Mouse (Mus musculus) megakaryocyte-erythroid progenitor cell, adult 5-6 weeks (primary cell): ENCODE data around the gene Enthd1. TPM values are rescaled to one million over a fixed set of nuclear protein-coding genes. Genes with fewer than 3 reads are reported as not detected.

Experiments used
- ATAC-seq: replicated peaks from 2 replicates; pipeline ENCODE4 v1.8.0; 2016; ENCODE audit warnings: mild to moderate bottlenecking, inconsistent platforms; ENCODE audit not compliant: severe bottlenecking, poor library complexity, low FRiP score, low TSS enrichment
- total RNA-seq, 2 experiments: library from RNA; stranded (forward) in 1 of 2; stranded (reverse) in 1 of 2; fragments of 200-1000, 215-1000 nt in 1 of 2; fragments of >200 nt in 1 of 2; fragmentation: Nextera tagmentation in 1 of 2; gene quantifications; 2 replicates each; pipeline ENCODE4 v1.2.3; 2014 to 2017

Gene Enthd1
- total RNA-seq, 2 experiments from 2014 or later: not detected

DNA sequence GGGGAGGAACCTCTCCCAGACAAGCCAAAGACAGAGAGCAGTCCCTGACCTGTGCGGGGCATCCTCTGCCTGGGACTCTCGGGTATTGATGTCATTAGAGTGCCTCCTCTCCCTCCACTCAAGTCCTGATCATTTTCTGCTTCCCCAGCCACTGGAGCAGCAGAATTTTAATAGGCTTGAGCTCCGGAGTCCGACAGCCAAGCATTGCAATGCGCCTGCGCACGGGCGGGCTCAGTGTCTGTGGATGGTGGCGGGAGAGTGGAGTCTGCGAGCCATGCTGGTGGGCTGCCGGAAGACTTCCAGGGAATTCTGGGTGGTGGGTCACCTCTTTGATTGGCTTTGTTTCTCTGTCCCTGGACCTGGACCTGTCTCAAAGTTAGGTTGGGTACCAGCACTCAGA is 134.6 kb downstream of the Enthd1 start:
- no peak for ATAC-seq

DNA sequence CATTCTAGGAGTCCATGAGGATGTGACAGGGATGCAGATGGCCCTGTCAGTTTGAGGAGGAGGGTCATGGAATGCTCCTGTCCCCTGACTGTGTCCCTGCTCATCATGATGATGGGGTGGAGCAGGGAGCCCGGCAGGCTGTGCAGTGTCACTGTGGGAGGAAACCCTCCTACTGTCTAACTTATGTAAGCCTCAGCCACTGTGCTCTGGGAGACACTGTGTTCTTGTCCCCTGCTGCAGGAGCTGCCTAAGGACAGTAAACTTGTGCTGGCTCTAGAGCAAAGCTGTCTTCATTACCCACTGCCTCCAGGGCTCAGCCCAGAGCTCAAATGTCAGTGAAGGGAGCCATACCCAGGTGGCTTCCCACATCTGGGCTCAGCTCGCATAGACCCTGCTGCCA is 146.8 kb downstream of the Enthd1 start:
- ATAC-seq: no peak

DNA sequence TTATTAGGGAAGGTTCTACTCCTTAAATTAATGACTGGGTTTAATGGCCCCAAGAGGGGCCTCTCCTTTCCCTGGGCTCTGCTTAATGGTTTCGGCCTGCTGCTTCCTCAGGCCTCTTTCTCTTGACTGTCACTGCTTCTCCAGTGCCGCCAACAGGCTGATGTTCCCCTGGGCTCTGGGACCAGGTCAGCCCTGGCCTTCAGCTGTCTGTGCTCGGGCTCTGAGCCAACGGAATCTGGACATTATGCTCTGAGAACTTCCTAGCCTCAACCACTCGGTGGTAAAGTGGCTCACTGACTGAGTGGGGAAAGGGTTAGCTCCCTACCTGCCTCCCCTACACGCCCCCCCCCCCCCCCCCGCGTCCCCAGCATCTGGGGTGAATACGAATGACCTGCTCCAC is 147.9 kb downstream of the Enthd1 start:
- ATAC-seq: no peak

DNA sequence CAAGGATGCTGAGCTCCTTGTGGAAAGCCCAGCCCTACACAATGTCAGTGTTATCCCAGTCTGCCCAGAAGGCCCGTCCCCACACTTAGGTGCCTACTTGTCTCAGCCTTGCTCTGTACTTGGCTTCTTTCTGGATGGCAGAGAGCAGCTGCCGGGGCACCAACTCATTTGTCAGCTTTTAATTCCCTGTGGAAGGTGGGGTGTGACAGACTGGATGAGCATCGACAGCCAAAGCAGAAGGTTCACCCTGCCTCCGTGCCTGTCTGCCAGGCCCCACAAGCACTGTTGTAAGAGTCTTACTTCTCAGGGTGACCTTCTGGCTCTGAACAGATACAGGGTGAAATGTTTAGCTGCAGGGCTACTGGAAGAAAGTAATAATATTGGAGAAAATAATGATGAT is 149.8 kb downstream of the Enthd1 start:
- ATAC-seq: no peak

DNA sequence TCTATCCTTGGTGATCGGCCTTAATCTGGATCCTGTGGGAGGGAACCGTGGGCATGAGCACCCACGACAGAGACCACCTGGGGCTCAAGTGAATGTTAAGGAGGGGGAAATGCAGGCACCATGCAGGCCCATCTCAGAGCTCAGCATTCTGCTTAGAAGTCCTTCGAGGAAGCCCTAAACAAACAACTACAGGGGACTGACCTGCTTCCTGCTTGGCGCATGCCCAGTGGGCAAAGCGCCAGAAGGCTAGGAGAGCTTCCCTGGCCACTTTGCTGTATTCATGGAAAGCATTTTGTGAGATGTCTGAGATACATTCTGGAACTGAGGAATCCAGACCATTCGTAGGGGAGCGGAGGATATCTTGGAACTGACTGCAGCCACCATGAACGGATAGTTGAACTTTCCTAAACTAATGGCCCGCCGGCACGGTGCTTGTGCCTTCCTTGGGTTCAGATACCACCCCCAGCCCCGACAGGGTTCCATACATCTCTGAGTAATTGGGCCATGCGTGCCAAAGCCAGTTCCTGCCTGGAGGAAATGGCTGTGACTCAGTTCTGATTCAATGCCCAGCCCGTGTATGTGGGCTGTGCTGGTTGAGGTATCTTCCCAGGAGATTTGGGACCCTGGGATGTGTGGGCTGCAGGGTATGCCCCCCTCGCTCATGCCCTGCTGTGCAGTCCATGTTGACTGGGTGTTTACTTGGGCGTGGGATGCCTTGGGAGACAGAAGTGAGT is 150.8 kb downstream of the Enthd1 start:
- no peak for ATAC-seq

DNA sequence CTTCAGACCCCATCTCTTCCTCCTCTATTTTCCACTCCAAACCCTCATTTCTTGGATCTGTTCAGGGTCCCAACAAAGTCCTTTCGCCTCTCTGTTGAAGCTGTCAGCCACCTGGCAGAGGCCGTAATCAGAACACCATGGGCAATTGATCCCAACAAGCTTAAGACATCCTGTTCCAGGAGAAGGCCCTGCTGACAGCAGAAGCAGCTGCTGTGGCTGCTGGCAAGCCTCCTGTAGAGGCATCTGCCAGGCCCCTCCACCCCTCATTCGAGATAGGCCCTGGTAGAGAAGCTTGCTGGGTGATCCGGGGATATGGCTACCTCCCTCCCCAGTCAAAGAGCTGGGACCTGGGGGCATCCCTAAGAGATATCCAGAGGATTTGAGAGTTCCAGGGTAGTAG is 151.9 kb downstream of the Enthd1 start:
- ATAC-seq: no peak

DNA sequence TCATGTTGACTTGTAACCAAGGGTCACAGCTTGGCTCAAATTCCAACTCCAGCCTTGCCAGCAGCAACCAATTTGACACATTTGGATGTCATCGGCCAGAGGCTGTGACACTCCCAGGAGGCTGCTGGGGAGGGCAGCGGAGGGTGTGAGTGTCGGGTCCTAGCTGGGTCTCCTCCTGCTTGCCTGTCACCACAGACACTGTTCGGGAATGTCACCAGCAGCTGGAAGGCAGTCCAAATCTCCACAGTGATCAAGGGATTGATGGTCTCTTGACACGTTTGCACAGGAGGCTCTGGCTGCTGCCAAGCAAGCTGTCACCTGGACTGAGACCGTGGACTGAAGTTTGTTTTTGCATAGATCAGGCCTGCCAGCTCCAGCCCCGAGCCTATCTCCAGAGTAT is 154.3 kb downstream of the Enthd1 start:
- ATAC-seq: no peak

DNA sequence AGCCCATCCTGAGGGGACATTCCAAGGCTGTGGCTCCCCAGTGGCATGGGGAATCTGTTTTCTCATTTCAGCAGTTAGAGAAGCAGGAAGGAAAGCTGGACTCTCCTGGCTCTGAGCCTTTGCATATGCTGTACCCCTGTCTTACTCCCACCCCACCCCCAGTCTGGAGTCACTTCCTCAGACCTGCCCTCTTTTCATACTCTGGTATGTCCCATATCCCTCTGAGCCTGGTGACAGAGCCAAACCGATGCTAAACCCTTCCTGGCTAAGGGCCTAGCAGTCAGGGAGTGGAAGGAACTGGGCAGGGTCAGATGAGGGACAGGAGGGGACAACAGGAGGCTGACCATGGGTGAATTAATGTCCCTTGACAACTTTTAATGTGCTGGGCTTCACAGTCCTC is 157.1 kb downstream of the Enthd1 start:
- no peak for ATAC-seq

Other genes starting within 250 kb of the Enthd1 start
- gene Grap2, start 7.4 kb upstream of the Enthd1 start, total RNA-seq (2014; fragmentation: Nextera tagmentation): 2.0 and 7.1 TPM in 2 replicates
- gene Grap2, start 7.4 kb upstream of the Enthd1 start, total RNA-seq (2017): 1.1 and 7.0 TPM in 2 replicates
- not detected in 2 replicates for gene Fam83f, start 106.7 kb upstream of the Enthd1 start, total RNA-seq (2014; fragmentation: Nextera tagmentation)
- not detected in 2 replicates for gene Fam83f, start 106.7 kb upstream of the Enthd1 start, total RNA-seq (2017)
- 79.3 and 89.0 TPM in 2 replicates for gene Tnrc6b, start 146.2 kb upstream of the Enthd1 start, total RNA-seq (2014; fragmentation: Nextera tagmentation)
- gene Tnrc6b, start 146.2 kb upstream of the Enthd1 start, total RNA-seq (2017): 40.3 and 48.5 TPM in 2 replicates